Mouse (Mus musculus): ENCODE data around the gene Rfx2.

GRCm38 (mm10) chr17:56858216-56858615 is 27.4 kb upstream of the Rfx2 start:
- peak; percentile 96 for TF ChIP-seq CTCF (conservative IDR thresholded peaks at IDR 0.05; ENCODE audit: low read length)
- no peak for TF ChIP-seq POU5F1 (IDR thresholded peaks at IDR 0.05; ENCODE audit: borderline replicate concordance, low read length)
